Mouse (Mus musculus): ENCODE data around the gene Fam198b.

Fam198b gene

DNA sequence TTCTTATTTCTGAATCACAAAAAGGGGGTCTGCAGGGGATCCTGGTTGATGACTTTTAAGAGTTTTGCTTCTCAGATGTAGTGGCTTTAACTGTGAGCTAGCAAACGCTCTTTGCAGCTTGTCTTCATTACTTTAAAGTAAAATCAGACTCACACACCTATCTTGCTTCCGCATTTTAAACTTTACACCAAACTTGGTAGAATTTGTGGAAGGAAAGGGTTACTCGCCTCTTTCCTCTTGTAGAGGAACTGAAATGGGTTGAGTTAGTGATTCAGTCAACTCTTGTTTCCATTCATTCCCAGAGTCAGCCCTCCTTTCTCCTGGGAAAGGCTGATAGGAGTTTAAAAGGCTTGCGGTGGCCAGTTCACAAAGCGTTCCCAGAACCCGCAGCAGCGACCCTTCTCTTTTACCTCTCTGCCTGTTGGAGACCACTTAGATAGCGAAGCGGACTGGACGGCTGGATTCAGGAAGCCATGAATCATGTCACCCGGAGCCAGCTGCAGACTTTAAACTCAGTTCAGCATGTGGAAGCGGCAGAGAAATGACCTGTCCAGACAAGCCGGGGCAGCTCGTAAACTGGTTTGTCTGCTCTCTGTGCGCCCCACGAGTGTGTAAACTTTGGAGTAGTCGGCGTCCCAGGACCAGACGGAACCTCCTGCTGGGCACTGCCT lies 1.5 kb downstream of the Fam198b start:
- DNase-seq (ENCODE audit: low read depth, low spot score) = no peak

DNA sequence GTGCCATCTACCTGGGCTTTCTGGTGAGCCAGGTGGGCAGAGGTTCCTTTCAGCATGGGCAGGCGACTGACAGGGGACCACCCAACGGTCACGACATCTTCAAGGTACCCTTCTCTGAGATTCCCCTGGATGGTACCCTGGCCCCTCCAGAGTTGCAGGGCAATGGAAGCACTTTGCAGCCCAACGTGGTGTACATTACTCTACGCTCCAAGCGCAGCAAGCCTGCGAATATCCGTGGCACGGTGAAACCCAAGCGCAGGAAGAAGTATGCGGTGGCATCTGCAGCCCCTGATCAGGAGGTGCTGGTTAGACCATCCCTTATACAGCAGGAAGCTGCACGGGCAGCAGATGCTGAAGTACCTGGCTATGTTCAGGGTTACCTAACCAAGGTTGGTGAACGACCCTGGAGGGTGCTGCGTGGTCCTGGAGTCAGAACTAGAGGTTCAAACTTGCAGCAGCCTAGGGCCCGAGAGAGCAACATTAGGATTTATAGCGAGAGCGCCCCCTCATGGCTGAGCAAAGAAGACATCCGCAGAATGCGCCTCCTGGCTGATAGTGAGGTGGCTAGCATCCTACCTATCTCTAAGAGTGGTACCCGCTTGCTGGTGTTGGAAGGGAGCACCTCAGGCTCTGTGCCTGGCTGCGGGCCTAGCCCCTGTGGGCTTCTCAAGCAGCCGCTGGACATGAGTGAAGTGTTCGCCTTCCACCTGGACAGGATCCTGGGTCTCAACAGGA lies 2.2 kb downstream of the Fam198b start:
- no peak for DNase-seq (ENCODE audit: low read depth, low spot score)

DNA sequence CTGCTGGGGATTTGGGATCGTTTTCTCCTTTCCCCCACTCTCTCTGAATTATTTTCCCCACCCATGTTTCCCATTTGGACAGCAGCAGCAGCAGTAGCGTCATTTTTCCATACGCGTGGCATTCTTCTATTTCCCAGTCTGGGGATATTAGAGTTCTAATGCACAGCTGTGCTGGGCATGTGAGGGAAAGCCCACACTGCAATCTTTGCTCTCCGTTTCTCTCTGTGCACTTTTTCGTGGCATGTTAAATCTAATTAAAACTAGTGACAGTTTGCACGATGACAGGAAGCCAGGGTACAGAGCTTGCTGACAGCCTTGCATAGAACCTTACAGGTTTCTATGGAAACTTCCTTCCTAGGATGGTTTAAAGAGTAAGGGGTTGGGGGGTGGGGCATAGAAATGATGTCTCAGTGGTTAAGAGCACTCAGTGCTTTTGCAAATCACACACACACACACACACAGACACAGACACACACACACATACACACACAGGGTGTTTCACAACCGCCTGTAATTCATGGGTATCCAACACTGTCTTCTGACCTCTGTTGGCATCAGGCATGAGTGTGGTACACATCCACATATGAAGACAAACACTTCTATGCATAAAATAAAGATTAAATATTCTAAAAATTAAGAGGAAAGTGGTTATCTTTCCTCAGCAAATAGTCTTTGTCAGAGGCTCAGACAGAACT lies 3.0 kb downstream of the Fam198b start:
- DNase-seq (ENCODE audit: low read depth, low spot score) = no peak

DNA sequence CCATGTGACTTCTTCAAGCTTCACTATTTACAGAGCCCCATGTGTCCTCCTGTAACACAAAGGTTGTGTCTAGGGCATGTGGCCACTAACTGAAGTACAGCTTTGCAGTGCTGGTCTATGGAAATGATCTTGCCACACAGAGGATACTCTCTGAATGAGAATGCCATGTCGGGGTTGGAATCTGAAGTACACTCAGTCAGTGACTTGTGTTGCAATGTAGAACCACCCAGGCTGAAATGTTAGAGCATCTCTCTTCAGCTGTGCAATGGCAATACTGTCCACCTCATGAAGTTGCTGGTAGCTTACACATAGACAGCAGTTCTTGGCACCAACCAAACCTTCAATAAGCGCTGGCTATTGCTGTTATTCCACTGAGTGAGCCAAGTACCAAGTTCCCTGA lies 3.6 kb downstream of the Fam198b start:
- no peak for DNase-seq (ENCODE audit: low read depth, low spot score)

DNA sequence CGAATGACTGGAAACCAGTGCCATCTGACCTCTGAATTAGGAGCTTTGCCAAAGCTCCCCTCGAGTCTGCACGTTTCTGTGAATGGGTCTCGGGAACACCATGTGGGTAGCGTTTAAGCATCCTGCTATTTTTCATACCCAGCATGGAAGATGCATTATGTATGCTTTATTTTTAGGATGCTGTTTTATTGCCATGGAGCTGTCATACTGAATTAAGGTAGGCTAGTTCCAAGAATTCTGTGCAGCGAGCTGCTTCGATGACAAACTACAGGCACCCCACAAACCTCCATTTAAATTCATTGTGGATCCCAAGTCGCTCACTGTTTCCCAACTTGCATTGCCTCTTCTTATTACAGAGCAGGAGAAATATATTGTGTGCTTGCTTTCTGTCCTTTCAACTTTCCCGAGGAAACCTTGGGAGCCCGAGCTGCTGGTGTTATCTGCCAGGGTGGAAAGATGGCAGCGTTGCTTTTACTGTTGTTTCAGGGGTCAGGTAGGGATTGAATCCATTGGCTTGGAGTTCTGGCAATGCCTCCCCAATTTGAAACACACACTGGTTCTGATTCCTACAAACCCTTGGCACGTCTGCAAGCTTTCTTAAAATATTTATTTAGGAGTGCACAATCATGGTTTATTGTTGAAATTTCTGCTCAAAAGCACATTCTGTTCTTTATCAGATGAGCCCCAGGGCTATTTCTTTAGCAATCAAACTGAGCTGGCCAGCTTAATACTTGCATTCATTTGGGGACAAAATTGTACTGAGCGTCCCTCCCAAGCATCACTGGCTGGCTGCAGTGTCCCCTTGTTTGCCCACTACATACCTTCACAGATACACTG lies 13.4 kb downstream of the Fam198b start:
- DNase-seq (ENCODE audit: low read depth, low spot score) = no peak

DNA sequence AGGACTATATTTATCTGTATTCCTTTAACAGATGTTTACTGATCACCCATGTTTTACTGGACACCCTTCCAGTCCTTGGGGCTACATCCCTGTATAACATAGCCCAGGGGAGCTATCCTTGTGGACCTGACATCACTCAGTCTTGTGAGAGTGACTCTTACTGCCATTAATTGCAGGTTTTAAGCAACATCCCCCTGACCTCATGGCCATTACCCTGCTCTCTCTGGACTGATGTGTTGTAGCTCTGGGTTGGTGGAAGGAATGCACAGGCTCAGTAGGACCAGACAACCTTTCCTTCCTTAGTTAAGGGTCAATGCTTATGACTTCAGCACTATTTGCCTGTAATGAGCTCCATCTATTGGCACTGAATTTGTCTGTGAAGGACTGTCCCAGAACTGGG lies 14.2 kb downstream of the Fam198b start:
- DNase-seq (ENCODE audit: low read depth, low spot score) = no peak

DNA sequence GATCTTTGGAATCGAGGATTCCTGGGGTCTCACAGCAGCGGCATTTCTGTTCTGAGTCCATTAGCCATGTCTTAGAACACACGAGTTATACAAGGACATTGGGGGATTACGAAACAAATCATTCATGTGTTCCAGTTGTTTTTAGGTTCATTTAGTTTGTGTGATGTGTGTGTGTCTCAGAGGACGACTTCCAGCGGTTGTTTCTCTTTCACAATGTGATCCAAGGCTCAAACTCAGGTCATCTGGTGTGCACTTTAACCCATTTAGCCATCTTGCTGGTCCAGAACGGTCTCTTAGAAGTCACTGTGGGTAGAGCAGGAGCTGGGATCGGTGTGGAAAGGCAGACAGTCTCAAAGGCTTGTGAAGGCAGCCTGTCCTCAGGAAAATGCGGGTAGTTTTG lies 15.6 kb downstream of the Fam198b start:
- no peak for DNase-seq (ENCODE audit: low read depth, low spot score)

DNA sequence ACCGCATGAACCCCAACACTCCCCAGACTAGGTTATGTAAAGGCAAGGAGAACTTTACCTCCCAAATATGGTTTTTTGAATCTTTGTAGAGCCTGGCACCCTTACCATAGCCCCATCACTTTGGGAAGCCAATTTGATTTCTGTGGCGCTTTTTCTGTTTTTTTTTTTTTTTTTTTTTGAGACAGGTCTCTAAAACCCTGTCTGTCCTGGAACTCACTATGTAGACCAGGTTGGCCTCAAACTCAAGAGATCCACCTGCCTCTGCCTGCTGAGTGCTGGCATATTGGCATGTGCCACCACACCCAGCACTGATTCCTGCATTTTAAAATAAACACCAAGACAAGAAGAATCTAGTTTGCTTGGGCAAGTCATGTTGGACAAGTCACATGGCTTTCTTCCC lies 16.2 kb downstream of the Fam198b start:
- no peak for DNase-seq (ENCODE audit: low read depth, low spot score)

DNA sequence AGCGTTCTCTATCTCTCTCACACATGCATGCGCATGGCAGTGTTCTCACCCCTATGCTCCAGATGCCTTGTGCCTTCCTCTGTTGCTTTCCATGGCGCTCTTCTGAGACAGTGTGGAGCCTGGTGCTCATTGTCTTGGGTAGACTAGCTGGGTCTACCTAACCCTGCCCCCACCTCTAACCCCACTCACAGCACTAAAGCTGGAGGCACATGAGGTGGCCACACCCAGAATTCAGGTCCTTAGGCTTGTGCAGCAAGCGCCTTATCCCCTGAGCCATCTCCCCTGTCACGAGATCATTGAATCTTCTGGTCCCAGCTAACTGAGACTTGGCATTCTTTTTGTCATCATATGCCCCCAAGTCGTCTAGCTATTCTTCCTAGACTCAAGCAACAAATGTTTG lies 17.0 kb downstream of the Fam198b start:
- DNase-seq (ENCODE audit: low read depth, low spot score) = no peak

DNA sequence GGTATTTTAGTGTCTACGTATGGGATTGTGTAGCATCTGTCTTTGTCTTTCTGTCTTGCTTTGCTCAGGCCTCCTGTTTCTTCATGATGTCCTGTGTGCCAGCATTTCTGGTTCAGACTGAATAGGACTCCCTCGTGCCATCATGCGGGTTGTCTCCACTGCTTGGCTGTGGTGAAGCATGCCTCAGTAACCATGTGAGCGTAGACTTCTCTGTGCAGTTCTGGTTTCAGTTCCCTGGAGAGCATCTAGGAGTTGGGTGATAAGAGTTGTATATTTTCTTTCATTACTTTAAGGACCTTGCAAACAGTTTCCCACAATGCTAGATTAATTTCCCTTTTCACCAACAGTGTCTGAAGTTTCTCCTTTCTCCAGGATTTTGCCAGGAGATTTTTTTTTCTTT lies 17.4 kb downstream of the Fam198b start:
- DNase-seq (ENCODE audit: low read depth, low spot score) = no peak

DNA sequence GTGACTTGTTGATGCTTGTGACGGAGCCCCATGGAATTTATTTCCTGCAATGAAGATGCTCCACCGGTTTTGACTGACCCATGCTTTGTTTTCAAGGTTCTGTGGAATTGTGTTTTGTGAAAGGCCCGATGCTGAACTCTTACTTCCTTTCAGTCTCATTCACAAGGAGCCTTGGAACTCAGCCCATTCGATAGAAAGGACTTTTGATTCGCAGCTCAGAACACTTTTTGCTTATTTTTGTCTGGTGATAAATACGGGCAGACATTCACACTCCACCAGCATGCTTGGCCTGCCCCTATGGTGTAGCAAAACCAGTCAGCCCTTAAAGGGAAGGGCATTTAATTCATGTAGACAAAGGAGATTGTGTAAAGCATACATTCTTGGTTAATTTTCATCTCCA lies 19.5 kb downstream of the Fam198b start:
- DNase-seq (ENCODE audit: low read depth, low spot score) = no peak

DNA sequence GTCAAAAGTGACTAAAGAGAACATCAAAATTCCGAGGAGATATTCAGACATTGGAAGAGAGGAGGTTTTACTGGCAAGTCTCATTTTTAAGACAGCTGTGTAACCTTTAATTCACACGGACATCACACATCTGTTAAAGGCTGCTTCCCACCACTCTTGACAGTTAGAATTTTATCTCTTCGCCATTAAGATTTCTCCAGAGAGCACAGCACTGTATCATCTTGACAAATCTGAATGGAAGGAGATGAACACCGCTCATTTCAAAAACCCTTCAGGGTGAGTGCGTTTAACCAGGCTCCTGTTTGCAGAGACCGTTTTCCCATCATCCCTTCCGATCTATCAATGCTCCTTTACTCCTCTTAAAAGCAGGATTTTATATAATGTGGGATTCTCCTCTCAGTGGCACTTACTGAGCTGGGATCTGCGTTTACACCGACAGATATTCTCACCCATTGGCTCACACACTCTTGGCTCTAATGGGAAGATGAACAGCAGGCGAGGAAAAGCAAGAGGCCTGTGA lies 20.0 kb downstream of the Fam198b start:
- no peak for DNase-seq (ENCODE audit: low read depth, low spot score)

DNA sequence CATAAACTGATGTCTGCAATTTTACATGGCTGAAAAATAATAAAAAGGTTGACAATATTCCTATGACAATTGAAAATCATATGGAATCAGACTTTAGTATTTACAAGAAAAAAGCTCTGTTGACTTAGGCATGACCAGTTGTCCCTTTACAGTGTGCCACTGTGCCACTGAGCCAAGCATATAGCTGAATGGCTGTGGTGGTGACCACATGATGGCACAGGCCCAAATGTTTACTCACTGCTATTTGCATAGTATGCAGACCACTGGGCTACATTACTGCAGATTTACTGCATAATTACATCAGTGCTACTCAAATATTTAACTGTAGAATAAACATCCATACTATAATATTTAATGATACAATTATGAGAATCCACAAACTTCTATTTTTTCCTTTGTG lies 21.1 kb downstream of the Fam198b start:
- no peak for DNase-seq (ENCODE audit: low read depth, low spot score)

DNA sequence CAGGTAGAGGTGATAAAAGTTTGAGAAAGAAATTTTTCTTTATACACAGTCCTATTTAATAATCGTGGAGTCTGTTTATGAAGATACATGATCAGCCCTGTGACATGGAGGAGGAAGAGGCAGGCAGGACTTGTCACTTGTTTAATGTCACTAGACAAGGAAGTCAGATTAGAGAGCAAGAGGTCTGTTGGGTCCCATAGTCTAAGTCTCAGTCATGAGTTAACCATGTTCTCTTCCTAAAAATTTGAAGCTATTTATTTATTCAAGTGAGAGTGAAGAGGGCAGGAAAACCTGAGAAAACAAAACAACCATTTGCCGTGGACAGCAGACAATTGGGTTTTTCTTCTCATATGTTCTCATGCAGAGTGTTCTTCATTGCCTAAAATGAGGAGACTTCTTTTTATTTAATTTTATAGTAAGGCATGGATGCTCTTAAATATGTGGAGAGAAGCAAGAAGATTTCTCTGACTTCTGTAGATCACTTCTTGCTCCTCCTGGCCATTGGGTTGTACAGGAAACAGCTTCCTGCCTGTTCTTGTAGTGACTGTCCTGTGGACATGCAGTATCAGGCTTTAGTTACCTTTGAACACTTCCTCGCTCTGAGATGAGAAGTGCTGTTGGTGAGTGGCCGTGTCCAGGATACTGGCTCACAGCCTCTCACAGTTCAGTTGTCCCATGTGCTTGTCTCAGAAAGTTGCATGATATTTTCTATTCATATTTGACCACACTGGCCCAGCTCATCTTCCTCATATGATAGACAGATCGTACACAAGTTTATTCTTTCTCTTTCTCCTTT lies 22.1 kb downstream of the Fam198b start:
- DNase-seq (ENCODE audit: low read depth, low spot score) = no peak

DNA sequence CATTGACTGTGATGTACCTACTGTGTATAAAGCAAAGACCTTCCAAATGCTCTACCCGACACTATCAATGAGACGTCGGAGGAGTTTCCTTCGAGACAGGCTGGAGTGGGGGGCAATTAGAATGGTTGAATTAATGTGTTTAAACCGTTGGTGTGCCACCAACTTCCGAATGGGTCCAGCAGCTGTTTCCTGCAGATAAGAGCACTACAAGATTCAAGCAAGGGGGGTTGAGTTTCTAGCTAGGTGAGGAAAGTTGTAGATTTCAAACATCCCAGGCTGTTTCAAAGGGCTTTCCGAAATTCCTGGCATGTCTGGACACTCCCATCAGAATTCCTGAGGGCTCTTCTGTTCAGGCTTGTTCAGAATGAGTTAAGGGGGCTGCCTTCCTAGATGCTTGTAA lies 22.9 kb downstream of the Fam198b start:
- no peak for DNase-seq (ENCODE audit: low read depth, low spot score)

DNA sequence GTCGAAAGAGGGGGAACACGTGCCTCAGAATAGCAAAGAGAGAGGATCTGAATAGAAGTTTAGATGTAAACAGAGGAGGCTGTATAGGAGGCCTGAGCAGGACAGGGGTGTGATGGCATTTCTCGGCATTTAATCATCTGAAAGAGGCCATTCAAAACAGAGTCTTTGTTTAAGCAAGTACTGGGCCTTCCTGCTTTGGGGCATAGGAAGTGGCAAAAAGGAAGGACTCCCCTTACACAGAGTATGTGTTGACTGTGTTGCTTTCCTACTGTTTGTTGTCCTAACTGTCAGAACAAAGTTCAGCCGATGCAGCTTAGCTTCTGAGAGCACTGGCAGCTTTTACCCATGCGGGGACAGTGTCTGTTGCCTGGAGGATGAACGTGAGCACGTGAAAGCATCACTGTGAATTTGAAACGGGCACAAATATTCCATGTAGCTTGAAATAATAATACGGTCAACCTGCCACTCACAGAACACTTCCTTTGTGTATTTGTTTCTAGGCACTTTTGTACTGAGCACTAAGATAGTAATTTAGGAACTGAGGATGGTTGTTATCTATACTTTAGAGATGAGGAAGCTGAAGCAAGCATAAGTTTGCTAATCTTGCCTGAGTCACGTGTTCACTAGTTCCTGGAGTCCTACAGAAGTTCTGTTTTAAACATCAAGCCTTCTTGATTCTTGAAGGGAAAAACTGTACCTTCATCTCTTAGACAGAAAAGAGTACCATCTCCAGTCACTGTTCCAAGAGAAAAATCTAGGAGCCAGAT lies 26.2 kb downstream of the Fam198b start:
- DNase-seq (ENCODE audit: low read depth, low spot score) = no peak

DNA sequence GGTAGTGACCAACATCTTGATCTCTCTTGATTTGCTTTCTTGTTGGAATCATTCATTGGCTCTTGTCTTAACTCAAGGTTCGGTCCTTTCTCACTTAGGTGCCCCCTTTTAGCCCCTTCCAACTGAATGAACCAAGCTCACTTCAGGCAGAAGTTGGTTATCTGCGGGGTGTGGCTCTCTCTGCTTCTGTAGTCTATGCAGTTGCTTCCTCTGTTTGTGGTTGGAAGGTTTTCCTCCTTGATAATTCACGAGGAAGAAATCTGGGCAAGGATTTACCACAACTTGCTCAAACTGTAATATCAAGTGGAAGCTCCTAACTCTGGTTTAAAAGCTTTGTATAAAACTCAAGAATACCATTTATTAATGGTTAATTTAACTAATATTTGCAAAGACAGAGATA lies 26.8 kb downstream of the Fam198b start:
- DNase-seq (ENCODE audit: low read depth, low spot score) = no peak

DNA sequence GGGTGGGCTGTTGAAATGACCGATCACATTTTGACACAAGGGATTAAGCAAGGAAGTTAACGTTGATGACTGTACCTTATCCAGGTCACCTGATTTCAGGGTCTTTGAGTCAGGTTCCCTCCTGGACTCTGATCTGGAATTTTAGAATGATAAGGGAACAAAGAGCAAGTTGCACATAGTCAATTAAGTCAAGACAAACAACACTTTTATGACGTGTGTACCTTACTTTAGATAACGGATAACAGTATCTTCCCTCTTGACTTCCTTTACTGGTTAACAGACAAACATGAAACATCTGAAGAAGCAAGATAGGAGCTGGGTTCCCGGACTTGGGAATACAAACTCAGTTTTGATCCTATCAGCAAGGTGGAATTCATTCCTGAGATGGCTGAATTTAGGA lies 29.7 kb downstream of the Fam198b start:
- no peak for DNase-seq (ENCODE audit: low read depth, low spot score)

DNA sequence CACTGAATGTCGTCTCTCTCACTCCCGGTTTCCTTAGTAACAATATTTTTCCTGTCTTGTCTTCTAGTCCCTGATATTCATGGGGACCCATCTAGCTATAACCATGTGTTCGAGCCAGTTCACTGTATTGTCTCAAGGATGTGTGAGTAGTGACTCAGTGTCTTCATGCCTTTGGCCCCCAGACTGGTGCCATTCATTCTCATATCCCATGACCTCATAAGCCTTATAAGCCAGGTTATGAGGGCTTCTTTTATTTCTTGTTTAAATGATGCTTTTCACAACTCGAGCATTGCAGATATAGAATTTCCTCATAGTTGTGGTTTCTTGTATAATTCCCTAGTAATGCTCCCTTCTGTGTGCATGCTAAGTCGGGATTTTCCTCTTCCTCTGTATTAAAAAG lies 31.9 kb downstream of the Fam198b start:
- DNase-seq (ENCODE audit: low read depth, low spot score) = no peak

DNA sequence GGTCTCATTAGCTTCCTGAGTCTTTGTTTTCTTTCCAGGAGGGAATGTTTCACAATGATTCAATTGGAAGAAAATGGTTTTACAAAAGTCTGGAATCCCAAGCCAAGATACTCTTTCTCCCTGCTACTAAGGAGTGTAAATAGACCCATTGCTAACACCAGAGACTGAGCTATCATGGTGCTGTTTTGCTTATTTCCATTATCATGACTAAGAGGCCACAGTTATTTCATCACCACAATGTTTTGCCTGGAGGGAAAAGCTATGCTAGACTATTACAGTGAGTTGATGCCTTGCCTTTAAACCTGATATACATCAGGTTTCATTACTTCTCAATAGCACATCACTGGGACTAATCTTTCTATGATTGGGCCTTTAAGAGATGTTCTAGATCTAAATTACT lies 34.4 kb downstream of the Fam198b start:
- DNase-seq (ENCODE audit: low read depth, low spot score) = no peak

Data from c-Kit-negative CD71-positive TER-119-positive erythroid progenitor cells, embryonic 14.5 days (primary cell).